Mouse (Mus musculus) heart, adult 2 months (tissue): ENCODE results near the gene Cyth3. TPM values are rescaled to one million over a fixed set of nuclear protein-coding genes. Genes with fewer than 3 reads are reported as not detected.
A peak's percentile ranks its signal among the peaks of the same experiment; 100 is the strongest.

Experiments
- DNase-seq, 2 experiments: peaks; one replicate each; pipeline ENCODE4 v3.0.0; 2021
- H3K27ac ChIP-seq: fragments of 200-600 bp; 2 replicates; pipeline ENCODE4 v1.8.1; 2022
- H3K27me3 ChIP-seq: fragments of 200-500 bp; 2 replicates; pipeline ENCODE4 v1.6.1; 2012; ENCODE audit warnings: mild to moderate bottlenecking, low read length, inconsistent platforms, mixed read lengths; ENCODE audit not compliant: control insufficient read depth, insufficient read depth
- H3K36me3 ChIP-seq: fragments of 200-500 bp; 2 replicates; pipeline ENCODE4 v1.6.1; 2012; ENCODE audit warnings: low read length, inconsistent platforms; ENCODE audit not compliant: control insufficient read depth, insufficient read depth
- H3K4me1 ChIP-seq: fragments of 200-500 bp; 2 replicates; pipeline ENCODE4 v1.6.1; 2011; ENCODE audit warnings: low read length; ENCODE audit not compliant: control insufficient read depth, insufficient read depth
- H3K4me3 ChIP-seq: fragments of 200-600 bp; 2 replicates; pipeline ENCODE4 v1.8.1; 2022
- H3K79me2 ChIP-seq: fragments of 200-500 bp; replicated peaks from 2 replicates; pipeline ENCODE4 v1.6.1; 2012; ENCODE audit warnings: mild to moderate bottlenecking, inconsistent platforms, low read length, moderate library complexity, mixed read lengths; ENCODE audit not compliant: control insufficient read depth, insufficient read depth
- H3K9ac ChIP-seq: fragments of 200-500 bp; 2 replicates; pipeline ENCODE4 v1.6.1; 2012; ENCODE audit warnings: low read depth, mild to moderate bottlenecking, control low read depth, inconsistent platforms, low read length, mixed read lengths
- CTCF ChIP-seq: fragments of 200-600 bp; IDR thresholded peaks from 2 replicates; pipeline ENCODE4 v1.8.1; 2022; ENCODE audit warnings: antibody characterized with exemption, mild to moderate bottlenecking, moderate library complexity
- EP300 ChIP-seq: fragments of 200-500 bp; IDR thresholded peaks from 2 replicates; pipeline ENCODE4 v1.6.1; 2011; ENCODE audit warnings: low read depth, low read length, control low read depth; ENCODE audit not compliant: insufficient read depth
- POLR2A ChIP-seq: fragments of 200-500 bp; IDR thresholded peaks from 2 replicates; pipeline ENCODE4 v1.6.1; 2011; ENCODE audit warnings: mild to moderate bottlenecking, low read depth, low read length, control low read depth; ENCODE audit not compliant: insufficient read depth
- WGBS: fragments of 180-500 bp; shearing (Covaris S2); methylation state at CpG from one replicate; pipeline ENCODE4 v1.1.7; 2018; 5-methylcytosine and 5-hydroxymethylcytosine counted together
- intact Hi-C: fragments of 180-260 bp; cut with DNase I; formaldehyde crosslinking; loops from one replicate; pipeline ENCODE4 v1.15.1; 2025
- polyA plus RNA-seq: library from polyadenylated mRNA; depleted of rRNA; stranded (reverse); fragments of >200 nt; gene quantifications from 2 replicates; pipeline ENCODE4 v1.2.3, GENCODE M21; 2012
- total RNA-seq, 2 experiments: library from RNA; stranded (reverse); gene quantifications; 2 replicates each; pipeline ENCODE4 v1.2.3; 2021

Gene Cyth3
- total and polyA plus RNA-seq, 3 experiments, result 25.1 to 44.6 (median 26.1) TPM

- Histone ChIP-seq H3K4me3 (peak overlapping the region; percentile 13; the same call in 1 of the 2 replicates), H3K79me2 (peaks cover 4% of the 10 kb centered on the region; the same call in 1 of the 2 replicates), H3K27ac (peak overlapping the region; percentile 74), H3K9ac (no peak overlapping the region), H3K36me3 (peaks cover 26% of the 10 kb centered on the region; the same call in 1 of the 2 replicates), H3K27me3 (no peaks in the 10 kb centered on the region), H3K4me1 (peaks cover 45% of the 10 kb centered on the region)
- WGBS, result 29% methylated on average over 11 of the region's 11 CpGs
- intact Hi-C loops, result loop anchor here (2.0 kb wide), 1 partner anchor 15 kb away; no protein-coding TSS in a partner anchor
- DNase-seq, result no peak
- TF ChIP-seq EP300, result no peak
- TF ChIP-seq CTCF, result no peak
Measured at GRCm38 (mm10) chr5:143637832-143638420, 15.7 kb downstream of the Cyth3 start.

DNA sequence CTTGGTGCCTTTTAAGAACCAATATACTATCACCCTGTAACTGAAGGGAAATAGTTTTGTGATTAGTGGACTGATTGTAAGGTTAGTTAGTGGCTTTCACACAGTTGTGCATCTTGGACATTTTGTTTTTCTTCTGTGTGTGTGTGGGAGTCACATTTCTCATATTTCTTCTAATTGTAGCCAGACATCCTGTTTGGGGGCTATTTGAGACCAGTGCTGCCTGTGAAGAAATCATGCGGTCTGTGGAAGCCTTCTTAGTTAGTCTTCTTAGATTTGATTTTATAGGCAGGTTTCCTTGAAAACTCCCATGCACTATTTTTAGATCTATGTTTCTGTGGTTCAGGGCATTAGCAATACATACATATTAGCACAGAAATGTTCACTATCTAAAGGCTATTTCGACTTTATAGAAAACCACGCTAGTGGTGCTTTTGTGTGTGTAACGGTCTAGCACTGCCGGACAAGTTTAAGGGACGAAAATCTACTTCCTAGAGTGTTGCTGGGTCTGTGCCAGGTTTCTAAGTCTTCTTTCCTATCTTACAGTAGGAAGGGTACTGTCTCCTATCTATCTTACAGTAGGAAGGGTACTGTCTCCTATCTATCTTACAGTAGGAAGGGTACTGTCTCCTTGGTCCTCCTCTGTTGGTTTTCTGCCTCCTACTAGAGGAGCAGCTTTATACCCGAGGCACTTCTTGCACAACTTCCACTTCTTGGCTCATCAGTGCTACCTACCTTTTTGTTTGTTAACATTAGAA lies 16.4 kb downstream of the Cyth3 start:
- H3K9ac ChIP-seq, result no peak overlapping the region
- peaks cover 24% of the 10 kb centered on the region; the same call in 1 of the 2 replicates for H3K36me3 ChIP-seq
- H3K27ac ChIP-seq, result peak overlapping the region; percentile 74
- 31% methylated on average over 7 of the region's 7 CpGs for WGBS
- H3K4me3 ChIP-seq, result no peak overlapping the region; the same call in 1 of the 2 replicates
- peaks cover 41% of the 10 kb centered on the region for H3K4me1 ChIP-seq
- H3K27me3 ChIP-seq, result no peaks in the 10 kb centered on the region
- intact Hi-C loops, result loop anchor here (2.0 kb wide), 1 partner anchor 14 kb away; no protein-coding TSS in a partner anchor
- peaks cover 4% of the 10 kb centered on the region; the same call in 1 of the 2 replicates for H3K79me2 ChIP-seq
- no peak for TF ChIP-seq EP300
- no peak for TF ChIP-seq CTCF
- TF ChIP-seq POLR2A, result no peak
- DNase-seq, result no peak

DNA sequence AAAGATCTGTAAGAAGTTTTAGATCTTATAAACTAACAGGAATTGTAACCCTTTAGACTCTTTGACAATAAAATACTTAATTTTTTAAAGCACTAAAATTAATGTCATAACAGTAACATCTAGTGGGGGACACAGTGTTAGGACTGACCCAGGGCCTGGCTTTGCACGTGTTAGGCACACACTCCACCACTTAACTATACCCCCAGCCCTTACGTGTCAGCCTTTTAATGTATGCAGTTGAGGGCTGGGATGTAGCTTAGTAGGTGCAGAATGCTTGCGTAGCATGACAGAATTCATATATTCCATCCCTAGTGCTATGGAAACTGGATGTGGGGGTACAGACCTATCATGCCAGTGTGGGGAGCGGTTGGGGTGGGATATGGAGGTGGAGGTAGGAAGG lies 17.1 kb downstream of the Cyth3 start:
- no peaks in the 10 kb centered on the region for H3K27me3 ChIP-seq
- H3K4me3 ChIP-seq, result no peak overlapping the region
- TF ChIP-seq POLR2A, result no peak
- no peak for TF ChIP-seq EP300
- no peak for TF ChIP-seq CTCF
- DNase-seq, result no peak
- WGBS, result 94% methylated on average over 4 of the region's 4 CpGs
- peaks cover 41% of the 10 kb centered on the region for H3K4me1 ChIP-seq
- intact Hi-C loops, result loop anchor here (2.0 kb wide), 1 partner anchor 13 kb away; no protein-coding TSS in a partner anchor
- H3K79me2 ChIP-seq, result peaks cover 4% of the 10 kb centered on the region; the same call in 1 of the 2 replicates
- peaks cover 22% of the 10 kb centered on the region; the same call in 1 of the 2 replicates for H3K36me3 ChIP-seq
- H3K27ac ChIP-seq, result no peak overlapping the region
- H3K9ac ChIP-seq, result no peak overlapping the region

DNA sequence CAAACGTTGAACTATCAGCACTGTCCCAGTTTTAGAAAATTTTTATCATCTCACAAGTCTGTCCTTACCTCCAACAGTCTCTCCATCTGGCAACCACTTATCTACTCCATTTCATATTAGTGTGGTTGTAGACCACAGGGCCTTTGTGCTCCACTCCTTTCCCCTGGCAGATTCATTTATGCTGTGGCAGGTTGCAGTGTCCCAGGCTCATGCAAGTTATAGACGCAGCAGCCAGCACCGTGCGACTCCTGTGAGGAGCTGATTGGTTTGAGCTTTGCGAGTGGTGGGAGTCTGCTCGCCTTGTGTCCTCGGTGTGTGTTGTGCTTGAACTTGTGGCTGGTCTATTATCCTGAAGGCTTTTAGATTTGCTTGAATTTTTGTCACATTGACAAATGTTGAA lies 17.6 kb downstream of the Cyth3 start:
- intact Hi-C loops, result loop anchor here (2.0 kb wide), 1 partner anchor 13 kb away; no protein-coding TSS in a partner anchor
- H3K4me1 ChIP-seq, result peaks cover 37% of the 10 kb centered on the region
- 75% methylated on average over 7 of the region's 7 CpGs for WGBS

GRCm38 (mm10) chr5:143641503-143641902 lies 19.3 kb downstream of the Cyth3 start:
- peaks cover 32% of the 10 kb centered on the region for H3K4me1 ChIP-seq
- no peak overlapping the region for H3K9ac ChIP-seq
- H3K27me3 ChIP-seq, result no peaks in the 10 kb centered on the region
- H3K36me3 ChIP-seq, result peaks cover 14% of the 10 kb centered on the region; the same call in 1 of the 2 replicates
- H3K79me2 ChIP-seq, result peaks cover 5% of the 10 kb centered on the region; the same call in 1 of the 2 replicates
- TF ChIP-seq POLR2A, result no peak
- TF ChIP-seq EP300, result no peak
- H3K4me3 ChIP-seq, result no peak overlapping the region
- no peak for DNase-seq
- peak overlapping the region; percentile 63 for H3K27ac ChIP-seq
- 36% methylated on average over 3 of the region's 3 CpGs for WGBS
- intact Hi-C loops, result no loop called here

More for the DNA sequence above, 17.6 kb downstream of the Cyth3 start:
- H3K27ac ChIP-seq, result no peak overlapping the region
- no peak for DNase-seq
- TF ChIP-seq CTCF (no peak), POLR2A (no peak), EP300 (no peak)
- no peak overlapping the region for H3K9ac ChIP-seq
- H3K79me2 ChIP-seq, result peaks cover 2% of the 10 kb centered on the region; the same call in 1 of the 2 replicates
- peaks cover 22% of the 10 kb centered on the region; the same call in 1 of the 2 replicates for H3K36me3 ChIP-seq
- no peaks in the 10 kb centered on the region for H3K27me3 ChIP-seq
- H3K4me3 ChIP-seq, result no peak overlapping the region
